Mouse (Mus musculus) cerebellum, adult 11-12 months (tissue): ENCODE data around the gene Capn8.
A peak's percentile ranks its signal among the peaks of the same experiment; 100 is the strongest.

Source experiments
- DNase-seq: peaks from one replicate; pipeline ENCODE4 v3.0.0; 2022

Capn8 gene

GRCm38 (mm10) chr1:182553649-182554375 lies 11.0 kb upstream of the Capn8 start:
- DNase-seq = peak; percentile 19

DNA sequence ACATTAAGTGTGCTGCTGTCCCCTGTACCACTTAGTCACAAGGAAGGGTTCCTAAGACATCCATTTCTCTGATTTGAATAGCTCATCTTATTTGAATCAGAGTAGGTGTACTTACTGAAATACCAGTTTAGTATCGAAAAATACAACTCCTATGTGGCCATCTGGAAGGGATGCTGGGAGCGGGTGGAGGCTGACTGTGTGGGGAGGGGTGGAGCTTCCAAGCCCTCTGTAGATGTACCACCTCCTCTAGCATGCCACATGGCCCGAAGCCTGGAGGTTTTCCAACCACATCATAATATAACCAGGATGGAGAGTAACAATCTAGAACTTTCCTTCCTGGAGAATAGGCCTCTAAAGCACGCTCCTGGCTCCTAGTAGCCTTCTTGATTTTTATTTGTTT lies 6.5 kb upstream of the Capn8 start:
- no peak for DNase-seq

- no peak for DNase-seq
These were observed 5.3 kb upstream of the Capn8 start for GRCm38 (mm10) chr1:182559530-182559929.

DNA sequence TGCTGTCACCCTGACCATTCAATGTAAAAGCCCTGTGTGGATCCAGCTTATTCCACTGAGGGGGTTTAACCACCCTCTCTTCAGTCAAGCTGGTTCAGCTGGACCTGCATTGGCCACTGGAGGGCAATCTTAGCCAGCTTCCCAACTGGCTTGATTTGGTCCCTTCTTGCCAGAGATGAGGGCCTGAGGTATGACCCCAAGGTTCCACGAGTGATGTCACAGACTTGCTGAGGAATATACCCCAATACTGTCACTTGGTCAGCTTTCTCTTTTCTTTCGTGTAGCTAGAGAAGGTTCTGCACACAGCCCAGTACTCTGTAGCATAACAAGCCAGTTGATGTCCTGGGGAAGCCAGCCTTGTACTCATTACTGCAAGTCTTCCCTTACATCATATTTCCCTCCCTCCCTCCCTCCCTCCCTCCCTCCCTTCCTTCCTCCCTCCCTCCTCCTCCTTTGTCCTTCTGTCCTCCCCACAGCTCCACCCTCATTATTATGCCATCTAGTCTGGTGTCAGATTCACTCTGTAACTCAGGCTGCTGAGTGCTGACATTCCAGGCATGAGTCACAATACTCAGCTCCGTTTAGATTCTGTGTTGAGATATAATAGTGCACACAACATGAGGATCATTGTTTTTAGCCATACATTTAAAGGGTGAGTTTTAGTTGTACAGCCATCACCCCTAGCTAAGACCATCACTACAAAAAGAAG lies 4.3 kb upstream of the Capn8 start:
- no peak for DNase-seq

GRCm38 (mm10) chr1:182561945-182562514 lies 2.8 kb upstream of the Capn8 start:
- DNase-seq = no peak

DNA sequence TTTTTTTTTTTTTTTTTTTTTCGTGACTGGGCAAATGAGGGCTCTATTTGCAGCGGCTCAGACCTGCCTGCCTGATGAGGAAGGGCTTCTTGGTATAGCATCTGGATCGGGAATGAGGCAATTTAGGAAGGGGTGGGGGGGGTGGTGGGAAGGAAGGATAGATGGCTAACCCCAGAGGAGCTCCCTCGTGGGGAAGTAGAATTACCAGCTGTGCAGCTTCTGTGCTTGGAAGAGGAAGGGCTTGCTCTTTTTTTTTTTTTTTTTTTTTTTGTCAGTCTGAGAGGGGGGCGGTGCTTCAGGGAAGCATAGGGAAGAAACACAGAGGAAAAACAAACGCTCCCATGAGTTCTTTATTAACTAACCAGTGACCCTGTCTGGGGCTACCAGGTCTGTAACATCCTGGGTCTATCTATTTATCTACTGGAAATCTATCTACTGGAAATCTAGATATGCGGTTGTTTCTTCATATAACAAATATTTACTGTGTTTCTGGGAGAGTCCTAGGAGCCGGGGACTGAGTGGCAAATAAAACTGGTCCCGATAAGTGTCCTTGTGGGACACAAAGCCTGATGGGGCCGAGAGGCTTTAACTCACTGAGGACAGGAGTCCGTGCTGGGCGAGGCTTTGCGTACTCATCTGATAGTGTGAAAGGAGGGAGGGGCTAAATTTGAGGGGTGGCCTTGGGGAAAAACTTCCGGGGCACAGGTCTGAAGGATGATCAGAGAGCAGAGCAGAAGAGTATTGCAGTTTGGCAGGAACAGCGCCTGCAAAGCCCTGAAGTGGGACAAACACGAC lies 2.0 kb upstream of the Capn8 start:
- no peak for DNase-seq

- DNase-seq = no peak
These were observed 586 bp downstream of the Capn8 start for GRCm38 (mm10) chr1:182565351-182565835.

GRCm38 (mm10) chr1:182571148-182571547 lies 6.3 kb downstream of the Capn8 start:
- DNase-seq = no peak

DNA sequence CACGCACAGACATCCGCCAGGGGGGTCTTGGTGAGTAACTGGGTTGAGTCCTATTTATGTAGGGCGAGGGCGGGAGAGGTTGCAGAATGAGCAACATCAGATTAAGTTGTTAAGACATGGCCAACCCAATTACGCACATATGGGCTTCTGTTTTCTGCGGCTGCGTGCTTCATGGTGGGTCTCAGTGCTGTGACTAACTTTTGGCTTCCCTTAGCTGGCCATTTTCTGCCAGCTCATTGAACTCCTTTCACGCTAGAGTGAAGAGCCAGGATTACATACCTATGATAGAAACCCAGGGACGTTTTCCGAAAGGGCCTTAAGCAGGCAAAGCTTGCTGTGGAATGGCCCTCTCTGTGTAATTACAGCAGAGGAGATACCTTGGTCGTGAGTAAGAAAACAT lies 7.2 kb downstream of the Capn8 start:
- no peak for DNase-seq

DNA sequence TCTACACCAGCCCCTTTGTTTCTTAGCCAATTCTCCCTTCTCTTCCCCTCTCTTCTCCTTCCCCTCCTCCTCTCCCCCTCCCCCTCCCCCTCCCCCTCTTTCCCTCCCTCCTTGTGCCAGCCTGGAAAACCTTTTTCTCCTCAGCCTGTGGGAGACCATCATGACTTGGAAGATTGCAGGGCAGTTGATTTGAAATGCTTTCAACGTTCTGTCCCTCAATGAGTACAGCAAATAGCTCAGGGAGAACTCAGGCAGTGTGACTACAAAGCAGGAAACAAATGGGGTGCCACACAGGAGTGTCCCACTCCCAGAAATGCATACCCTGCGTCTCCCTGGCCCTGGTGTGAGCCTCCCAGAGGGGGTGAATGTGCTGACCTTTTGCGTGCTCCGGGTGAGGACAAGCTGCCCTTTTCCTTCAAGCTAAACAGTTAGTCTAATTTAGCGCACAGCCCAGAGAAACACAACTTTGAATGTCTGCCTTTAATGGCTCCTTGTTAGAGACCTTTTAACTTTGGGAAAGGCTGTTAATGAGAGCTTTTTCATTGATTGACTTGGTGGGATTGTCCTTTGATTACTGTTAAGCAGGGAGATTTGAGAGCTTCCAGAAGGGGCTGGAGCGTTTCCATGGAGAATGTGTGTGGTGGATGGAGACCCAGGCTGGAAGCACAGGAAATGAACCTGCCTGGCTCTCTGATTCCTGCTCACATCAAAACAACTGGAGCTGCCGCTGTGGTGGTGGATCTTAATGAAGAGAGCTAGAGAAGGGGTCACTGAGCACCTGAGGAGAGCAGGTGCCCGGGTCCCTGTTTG lies 9.3 kb downstream of the Capn8 start:
- DNase-seq = no peak

DNA sequence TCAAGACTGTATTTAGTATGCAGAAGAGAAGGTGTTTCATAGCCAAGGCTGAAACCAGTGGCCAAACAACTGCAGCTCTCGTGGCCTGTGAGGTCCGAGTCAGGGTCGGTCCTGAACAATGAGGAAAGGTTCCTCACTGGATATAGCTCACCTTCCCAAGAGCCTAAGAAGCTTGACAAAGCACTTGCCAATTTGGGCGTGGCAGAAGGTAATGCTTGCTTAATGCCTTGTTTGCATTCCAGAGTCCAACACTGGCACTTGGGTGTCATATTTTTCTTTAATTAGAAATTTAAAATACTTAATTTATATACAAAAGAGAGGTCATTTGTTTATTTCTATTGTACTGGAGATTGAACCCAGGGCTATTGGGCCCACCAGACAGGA lies 9.9 kb downstream of the Capn8 start:
- DNase-seq = no peak

DNA sequence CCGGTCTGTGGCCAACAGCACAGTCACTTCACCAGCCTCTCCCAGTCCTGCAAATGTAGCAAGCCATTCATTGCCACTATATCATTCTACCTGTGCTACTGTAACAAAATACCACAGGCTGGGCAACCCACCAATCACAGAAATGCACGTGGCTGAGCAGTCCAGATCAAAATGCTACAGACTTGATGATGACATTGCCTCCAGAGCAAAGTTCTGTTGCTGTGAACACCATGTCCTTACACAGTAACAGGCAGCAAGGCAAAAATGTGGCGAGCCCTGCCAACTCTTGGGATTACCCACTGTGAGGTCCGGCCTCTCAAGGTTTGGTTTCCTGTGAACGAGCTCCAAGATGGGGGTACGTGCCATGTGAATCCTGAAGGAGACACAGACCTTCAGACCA lies 19.4 kb downstream of the Capn8 start:
- no peak for DNase-seq

- DNase-seq = no peak
These were observed 20.5 kb downstream of the Capn8 start for GRCm38 (mm10) chr1:182585162-182585840.

DNA sequence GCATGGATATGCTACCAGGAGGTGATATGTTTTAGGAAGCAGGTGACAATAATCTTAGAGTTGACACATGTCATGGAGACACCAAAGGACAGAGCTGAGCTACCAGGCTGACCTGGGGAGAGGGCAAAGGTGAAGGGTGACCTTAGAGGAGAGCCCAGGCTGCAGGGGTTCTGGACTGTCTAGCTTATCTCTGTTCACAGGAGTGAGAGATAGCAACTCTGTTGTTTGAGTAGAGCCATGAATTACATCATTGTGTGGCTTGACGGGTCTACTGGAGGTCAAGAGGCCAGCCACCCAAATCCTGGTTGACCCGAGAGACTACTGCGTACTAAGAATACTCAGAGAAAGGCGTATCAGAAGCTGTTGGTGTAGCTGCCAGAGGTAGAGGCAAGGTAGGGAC lies 22.9 kb downstream of the Capn8 start:
- no peak for DNase-seq

GRCm38 (mm10) chr1:182591491-182591890 lies 26.7 kb downstream of the Capn8 start:
- no peak for DNase-seq

- DNase-seq = no peak
These were observed 27.6 kb downstream of the Capn8 start for GRCm38 (mm10) chr1:182592436-182592835.

- DNase-seq = no peak
These were observed 40.7 kb downstream of the Capn8 start for GRCm38 (mm10) chr1:182605330-182606150.

DNA sequence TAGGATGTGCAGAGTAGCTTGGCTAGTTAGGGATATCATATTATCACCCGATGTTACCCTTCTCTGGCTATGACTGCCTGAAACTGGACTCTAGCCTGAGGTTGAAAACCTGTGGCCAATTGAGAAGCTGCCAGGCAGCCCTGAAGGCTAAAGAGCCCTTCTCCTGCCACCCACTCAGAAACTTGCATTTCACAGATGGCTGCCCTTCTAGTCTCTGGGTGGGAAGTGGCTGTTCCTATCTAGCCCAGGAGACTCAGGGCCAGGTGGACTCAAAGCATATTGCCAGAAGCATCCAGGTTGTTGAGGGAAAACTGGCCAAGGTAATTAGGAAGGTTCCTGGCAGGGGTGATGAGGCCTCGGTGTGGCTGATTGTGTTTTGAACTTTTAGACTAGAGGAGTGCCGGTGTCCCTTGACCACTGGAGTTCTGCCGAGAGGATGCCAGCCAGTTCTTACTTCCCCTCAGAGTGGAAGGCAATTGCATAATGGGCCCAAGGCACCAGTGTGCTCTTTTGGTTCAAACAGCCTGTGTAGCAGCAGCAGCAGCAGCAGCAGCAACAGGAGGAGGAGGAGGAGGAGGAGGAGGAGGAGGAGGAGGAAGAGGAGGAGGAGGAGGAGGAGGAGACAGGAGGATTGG lies 45.0 kb downstream of the Capn8 start:
- peak; percentile 33 for DNase-seq

- no peak for DNase-seq
These were observed 50.7 kb downstream of the Capn8 start for GRCm38 (mm10) chr1:182615465-182615864.

GRCm38 (mm10) chr1:182618200-182618947 lies 53.6 kb downstream of the Capn8 start:
- DNase-seq = no peak
